17 mouse cellular contexts compared by ENCODE assay signal in the genomic region with DNA sequence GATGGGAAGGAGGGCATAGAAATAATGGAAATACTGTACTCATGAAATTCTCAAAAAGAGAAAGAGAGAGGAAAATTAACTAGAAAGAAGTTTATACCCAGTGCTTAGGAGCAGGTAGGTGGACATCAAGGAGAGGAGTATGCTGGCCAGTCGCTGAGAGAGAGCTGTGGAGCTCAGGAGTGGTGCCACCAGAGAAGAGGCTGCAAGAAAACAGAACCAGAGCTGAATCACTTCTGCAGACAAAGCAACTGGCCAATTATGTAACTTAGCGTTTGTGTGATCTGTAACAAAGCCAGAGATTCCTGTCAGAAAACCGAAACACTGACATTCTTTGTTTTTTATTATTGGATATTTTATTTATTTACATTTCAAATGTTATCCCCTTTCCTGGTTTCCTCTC.
"Had no signal": no experiment of that assay in that cellular context is flagged by ENCODE, and none has a peak within 500 bp of the region (broad histone marks: within the 10 kb centered on the region; RNA-seq: fewer than 3 reads in every experiment).

No protein-coding gene starts in this region.

- DNase-seq: left cerebral cortex, postnatal 4 days; liver; liver, embryonic 13.5 days; liver, postnatal 0 days; lung, adult 18-20 months; lung, adult 2 months; lung, embryonic 14.5 days; lung, postnatal 10 days; lung, postnatal 14 days; lung, postnatal 36 days; lung, postnatal 4 days; midbrain, embryonic 14.5 days had no signal

- ATAC-seq: liver, embryonic 12.5 days; liver, postnatal 0 days; lung, postnatal 0 days; midbrain, embryonic 13.5 days; midbrain, embryonic 15.5 days; midbrain, embryonic 16.5 days had no signal
